In genomic region chr13:110562902-110563301, GRCm38 (mm10) we compare ENCODE assay signal across 12 mouse cellular contexts.
DNase-seq lines count a peak whose midpoint lies in the region; ATAC-seq and TF ChIP-seq lines count a peak whose summit lies in the region.
"Had no signal": no experiment of that assay in that cellular context is flagged by ENCODE, and none has a peak within 500 bp of the region (broad histone marks: within the 10 kb centered on the region; RNA-seq: fewer than 3 reads in every experiment).

No protein-coding gene starts in this region.

- H3K27ac ChIP-seq in left cerebral cortex, adult 2 months = peak overlapping the region; percentile 5
- peak overlapping the region; percentile 61 for H3K27ac ChIP-seq in heart, postnatal 0 days (ENCODE audit: low read depth)
- no peak overlapping the region for H3K27ac ChIP-seq in liver, embryonic 11.5 days (ENCODE audit: low read depth, low read length)
- peak overlapping the region; percentile 70 for H3K27ac ChIP-seq in stomach, embryonic 16.5 days (ENCODE audit: low read length)
- H3K27ac ChIP-seq: embryonic facial prominence, embryonic 15.5 days; midbrain, embryonic 13.5 days had no signal

- TF ChIP-seq EP300 in heart, postnatal 0 days (IDR thresholded peaks at IDR 0.05; ENCODE audit: low read depth) = 0 out of 2 replicates have a peak, but pooled peaks have one; percentile 49

- H3K4me3 ChIP-seq in left cerebral cortex, adult 2 months = no peak overlapping the region
- no peak overlapping the region for H3K4me3 ChIP-seq in heart, postnatal 0 days (ENCODE audit: low read depth, low read length)
- no peak overlapping the region for H3K4me3 ChIP-seq in liver, embryonic 11.5 days (ENCODE audit: low read depth, low read length)
- no peak overlapping the region for H3K4me3 ChIP-seq in stomach, embryonic 16.5 days (replicated peaks; ENCODE audit: low read length)
- H3K4me3 ChIP-seq: embryonic facial prominence, embryonic 15.5 days; midbrain, embryonic 13.5 days had no signal

- H3K27me3 ChIP-seq in heart, postnatal 0 days (ENCODE audit: control insufficient read depth, insufficient read depth, low read length) = no peaks in the 10 kb centered on the region
- H3K27me3 ChIP-seq in liver, embryonic 11.5 days (replicated peaks; ENCODE audit: control insufficient read depth, insufficient read depth, low read length) = no peaks in the 10 kb centered on the region
- no peaks in the 10 kb centered on the region for H3K27me3 ChIP-seq in stomach, embryonic 16.5 days (ENCODE audit: control insufficient read depth, insufficient read depth, low read length)
- H3K27me3 ChIP-seq: embryonic facial prominence, embryonic 15.5 days; midbrain, embryonic 13.5 days had no signal

- TF ChIP-seq CTCF in left cerebral cortex, adult 2 months (IDR thresholded peaks at IDR 0.05) = no peak
- no peak for TF ChIP-seq CTCF in heart, postnatal 0 days (IDR thresholded peaks at IDR 0.05; ENCODE audit: low read depth)

- DNase-seq in left cerebral cortex, adult 2 months (ENCODE audit: extremely low spot score in 1 of 2, low spot score in 2 of 2) = no peak
- no peak for DNase-seq in left cerebral cortex, postnatal 4 days
- peak; percentile 73 for DNase-seq in heart, postnatal 0 days (ENCODE audit: low spot score)
- no peak for DNase-seq in liver, embryonic 11.5 days (ENCODE audit: low spot score)
- no peak for DNase-seq in layer of hippocampus, adult 18-20 months (ENCODE audit: low spot score in 2 of 2)
- DNase-seq in left cerebral cortex, adult 8-10 months (ENCODE audit: low spot score in 2 of 2) = no peak
- DNase-seq in spleen, adult 12 weeks (ENCODE audit: low spot score) = no peak
- DNase-seq: layer of hippocampus, postnatal 36 days; thymus, postnatal 36 days had no signal

- no peaks in the 10 kb centered on the region for H3K36me3 ChIP-seq in heart, postnatal 0 days (replicated peaks; ENCODE audit: control insufficient read depth, insufficient read depth, low read length)
- H3K36me3 ChIP-seq in liver, embryonic 11.5 days (ENCODE audit: control insufficient read depth, insufficient read depth, low read length) = no peaks in the 10 kb centered on the region
- no peaks in the 10 kb centered on the region for H3K36me3 ChIP-seq in stomach, embryonic 16.5 days (ENCODE audit: control insufficient read depth, insufficient read depth, low read length)
- H3K36me3 ChIP-seq: embryonic facial prominence, embryonic 15.5 days; midbrain, embryonic 13.5 days had no signal

- no peak overlapping the region for H3K9ac ChIP-seq in heart, postnatal 0 days (replicated peaks; ENCODE audit: low read depth, low read length)
- H3K9ac ChIP-seq in liver, embryonic 11.5 days (ENCODE audit: low read depth, low read length) = no peak overlapping the region
- no peak overlapping the region for H3K9ac ChIP-seq in stomach, embryonic 16.5 days (ENCODE audit: low read length)
- H3K9ac ChIP-seq: embryonic facial prominence, embryonic 15.5 days; midbrain, embryonic 13.5 days had no signal

- no peak overlapping the region for H3K4me2 ChIP-seq in heart, postnatal 0 days (ENCODE audit: low read depth, low read length)
- no peak overlapping the region for H3K4me2 ChIP-seq in liver, embryonic 11.5 days
- H3K4me2 ChIP-seq in stomach, embryonic 16.5 days (ENCODE audit: low read depth, low read length) = no peak overlapping the region
- H3K4me2 ChIP-seq: embryonic facial prominence, embryonic 15.5 days; midbrain, embryonic 13.5 days had no signal

- H3K9me3 ChIP-seq in heart, postnatal 0 days (replicated peaks; ENCODE audit: control insufficient read depth, low read length) = no peaks in the 10 kb centered on the region
- H3K9me3 ChIP-seq in liver, embryonic 11.5 days (ENCODE audit: control insufficient read depth, low read length) = no peaks in the 10 kb centered on the region
- no peaks in the 10 kb centered on the region for H3K9me3 ChIP-seq in stomach, embryonic 16.5 days (replicated peaks; ENCODE audit: control insufficient read depth, low read length)
- H3K9me3 ChIP-seq: embryonic facial prominence, embryonic 15.5 days; midbrain, embryonic 13.5 days had no signal

- intact Hi-C loops in left cerebral cortex, adult 2 months (cut with DNase I) = no loop called here
- intact Hi-C loops in left cerebral cortex, postnatal 4 days (cut with DNase I) = no loop called here

- peaks cover 8% of the 10 kb centered on the region for H3K4me1 ChIP-seq in heart, postnatal 0 days (ENCODE audit: control insufficient read depth, insufficient read depth)
- H3K4me1 ChIP-seq in liver, embryonic 11.5 days (replicated peaks; ENCODE audit: control insufficient read depth, insufficient read depth, low read length) = peaks cover 10% of the 10 kb centered on the region
- H3K4me1 ChIP-seq in stomach, embryonic 16.5 days (ENCODE audit: control insufficient read depth, insufficient read depth, low read length) = peaks cover 7% of the 10 kb centered on the region

- peak; percentile 83 for ATAC-seq in heart, postnatal 0 days (ENCODE audit: insufficient read depth, low read depth)
- ATAC-seq in liver, embryonic 11.5 days (replicated peaks; ENCODE audit: low FRiP score) = peak; percentile 30; the same call in 1 of the 2 replicates
- ATAC-seq in stomach, embryonic 16.5 days (ENCODE audit: insufficient read depth, low FRiP score) = peak; percentile 87
- ATAC-seq: midbrain, embryonic 13.5 days had no signal

- WGBS in heart, postnatal 0 days = 37% methylated on average over 5 of the region's 5 CpGs
- 35% methylated on average over 5 of the region's 5 CpGs for WGBS in liver, embryonic 11.5 days
- 23% methylated on average over 5 of the region's 5 CpGs for whole genome bisulfite sequencing in stomach, embryonic 16.5 days

Comparison
In these comparisons a context has a peak if more than half of its experiments do, and no peak if none do; other contexts are left out.
1. ATAC-seq: peak in every context shown above with its lines; median percentile 87 in stomach, embryonic 16.5 days; 83 in heart, postnatal 0 days; 30 in liver, embryonic 11.5 days.